Mouse (Mus musculus) frontal cortex, postnatal 36 days (tissue): ENCODE results near the gene Chpt1.

Experiments used
- DNase-seq, 2 experiments: peaks; one replicate each; pipeline ENCODE4 v3.0.0; 2022; ENCODE audit warnings: low spot score in 2 of 2

Gene Chpt1

DNA sequence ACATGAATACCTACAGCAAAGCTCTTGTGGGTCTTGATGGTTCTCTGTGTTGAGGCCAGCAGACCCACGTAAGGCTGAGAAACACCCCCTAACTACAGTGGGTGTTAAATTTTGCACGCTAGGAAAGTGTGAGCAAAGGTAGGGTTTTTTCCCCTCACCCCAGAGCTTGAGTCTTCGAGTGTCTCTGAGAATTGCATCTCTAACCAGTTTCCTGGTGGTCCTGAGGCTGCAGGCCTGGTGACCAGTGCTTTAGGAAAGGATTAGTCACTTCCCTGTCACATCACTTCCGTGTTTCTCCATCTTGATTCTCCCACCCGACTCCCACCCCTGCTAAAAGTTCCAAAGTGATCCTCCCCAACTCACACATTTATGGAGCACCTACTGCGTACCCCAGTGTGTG lies 99.7 kb downstream of the Chpt1 start:
- no peak for DNase-seq

DNA sequence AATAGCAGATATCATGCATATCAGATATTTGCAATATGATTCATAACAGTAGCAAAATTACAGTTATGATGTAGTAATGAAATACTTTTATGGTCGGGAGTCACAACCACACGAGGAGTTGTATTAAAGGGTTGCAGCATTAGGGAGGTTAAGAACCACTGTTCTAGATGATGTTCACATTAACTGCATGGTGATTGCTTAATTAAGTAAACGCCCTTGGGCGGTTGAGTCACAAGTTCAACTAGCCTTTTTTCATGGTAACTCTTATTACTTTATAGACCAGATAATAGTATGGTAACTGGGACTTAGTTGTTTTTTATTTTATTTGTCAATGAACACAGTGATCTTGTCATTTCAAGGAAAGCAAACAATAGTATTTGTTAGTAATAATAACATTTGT lies 100.9 kb downstream of the Chpt1 start:
- no peak for DNase-seq
